Mouse (Mus musculus) 416B (cell line): ENCODE measurements around the gene Wbp1.

Experiments
- DNase-seq: peaks from one replicate; pipeline ENCODE4 v3.0.0; 2011; ENCODE audit warnings: low read depth

Gene Wbp1

GRCm38 (mm10) chr6:83140044-83140443 lies 18.7 kb upstream of the Wbp1 start:
- no peak for DNase-seq

- peak; percentile 70 for DNase-seq
Observed at GRCm38 (mm10) chr6:83138056-83138455, 16.7 kb upstream of the Wbp1 start.

- DNase-seq = peak; percentile 83
Observed at GRCm38 (mm10) chr6:83137576-83137950, 16.2 kb upstream of the Wbp1 start.

DNA sequence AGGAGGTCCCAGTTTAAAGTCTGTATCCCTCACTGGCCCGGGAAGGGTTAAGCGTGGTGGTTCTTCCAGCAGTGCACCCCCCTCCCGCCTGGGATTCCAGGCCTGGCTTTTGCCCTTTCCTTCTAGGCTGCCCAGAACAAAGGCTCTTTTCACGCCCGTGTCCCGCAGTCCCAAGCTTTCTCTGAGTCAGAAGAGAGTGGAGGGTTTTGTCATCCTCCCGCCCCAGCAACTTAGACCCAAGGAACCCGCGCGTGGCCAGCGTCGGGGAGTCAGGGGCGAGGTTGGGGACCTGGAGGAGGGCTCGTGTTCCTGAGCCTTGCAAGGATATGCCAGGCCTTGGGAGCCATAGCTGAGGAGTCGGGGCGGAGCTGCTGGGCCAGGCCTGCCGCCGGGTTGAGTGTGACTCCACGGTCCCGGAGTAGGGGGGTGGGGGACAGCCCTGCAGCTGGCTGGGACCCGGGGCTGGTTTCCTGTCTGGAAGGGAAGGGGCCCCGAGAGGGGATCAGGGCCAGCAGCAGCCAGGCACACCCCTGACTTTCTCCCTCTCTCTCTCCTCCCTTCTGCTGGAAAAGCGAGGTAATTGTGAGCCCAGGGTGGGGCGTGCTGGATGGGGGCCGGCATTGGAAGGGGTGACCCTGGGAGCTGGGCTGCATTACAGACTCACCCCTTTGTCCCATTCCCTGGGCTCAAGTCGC lies 15.7 kb upstream of the Wbp1 start:
- DNase-seq = peak; percentile 67

GRCm38 (mm10) chr6:83136291-83136880 lies 15.0 kb upstream of the Wbp1 start:
- DNase-seq = peak; percentile 88

- DNase-seq = no peak
Observed at GRCm38 (mm10) chr6:83135571-83136161, 14.3 kb upstream of the Wbp1 start.

DNA sequence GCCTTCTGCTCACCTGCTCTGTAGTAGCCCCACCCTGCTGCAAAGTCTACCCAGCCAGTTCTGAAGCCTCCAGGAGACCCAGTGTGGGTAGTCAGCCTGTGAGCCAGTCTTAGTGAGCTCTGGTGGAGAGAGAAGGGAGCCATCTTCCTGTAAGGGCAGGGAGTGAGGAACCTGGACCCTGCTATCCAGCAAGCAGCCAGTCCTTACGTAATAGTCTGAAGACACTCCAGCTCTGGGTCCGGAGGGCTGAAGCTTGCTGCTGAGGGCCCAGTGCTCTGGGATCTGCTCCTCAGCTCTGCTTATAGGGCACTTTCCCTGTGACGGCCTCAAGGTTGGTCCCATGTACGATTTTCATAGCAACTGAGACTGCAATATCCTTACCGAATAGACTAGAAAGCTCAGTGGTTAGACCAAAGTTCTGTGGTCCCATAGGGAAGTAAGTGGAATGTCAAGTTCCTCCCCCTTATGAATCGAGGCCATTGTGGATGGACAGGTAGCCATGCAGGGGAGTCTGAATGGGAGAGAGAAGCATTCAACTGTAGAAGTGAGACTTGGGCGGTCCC lies 13.7 kb upstream of the Wbp1 start, which contains the start of gene Rtkn:
Rtkn (plus strand) TSS at position 513 of the 563 bp plus-strand sequence.
- no peak for DNase-seq

GRCm38 (mm10) chr6:83134226-83134625 lies 12.9 kb upstream of the Wbp1 start:
- DNase-seq = no peak

DNA sequence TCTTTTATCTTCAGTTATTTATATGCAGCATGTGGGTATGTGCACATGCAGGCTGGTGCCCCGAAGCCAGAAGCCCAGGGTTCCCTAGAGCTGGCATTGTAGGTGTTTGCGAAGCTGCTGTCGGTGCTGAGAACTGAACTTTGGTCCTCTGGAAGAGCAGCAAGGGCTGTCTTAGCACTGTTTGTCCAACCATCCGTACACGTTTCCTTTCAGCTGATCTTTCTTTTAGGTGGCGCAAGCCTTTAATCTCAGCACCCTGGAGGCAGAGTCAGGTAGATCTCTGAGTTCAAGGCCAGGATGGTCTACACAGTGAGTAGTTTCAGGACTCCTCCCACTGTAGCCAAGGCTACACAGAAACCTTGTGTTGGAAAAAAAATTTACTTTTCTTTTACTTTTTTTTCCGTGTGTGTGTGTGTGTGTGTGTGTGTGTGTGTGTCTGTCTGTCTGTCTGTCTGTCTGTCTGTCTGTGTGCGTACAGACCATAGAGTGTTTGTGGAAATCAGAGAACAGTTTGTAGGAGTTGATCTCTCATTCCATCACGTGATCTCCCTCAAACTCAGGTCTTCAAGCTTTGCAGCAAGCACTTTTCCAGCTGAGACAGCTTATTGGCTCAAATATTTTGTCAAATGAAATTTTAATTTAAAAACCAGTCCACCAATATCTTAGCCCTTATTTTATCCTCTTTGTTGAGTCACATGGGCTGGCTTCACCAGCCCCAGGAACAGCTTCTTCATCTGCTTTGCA lies 11.0 kb upstream of the Wbp1 start:
- DNase-seq = peak; percentile 38

- DNase-seq = peak; percentile 90
Observed at GRCm38 (mm10) chr6:83131469-83132034, 10.2 kb upstream of the Wbp1 start.

DNA sequence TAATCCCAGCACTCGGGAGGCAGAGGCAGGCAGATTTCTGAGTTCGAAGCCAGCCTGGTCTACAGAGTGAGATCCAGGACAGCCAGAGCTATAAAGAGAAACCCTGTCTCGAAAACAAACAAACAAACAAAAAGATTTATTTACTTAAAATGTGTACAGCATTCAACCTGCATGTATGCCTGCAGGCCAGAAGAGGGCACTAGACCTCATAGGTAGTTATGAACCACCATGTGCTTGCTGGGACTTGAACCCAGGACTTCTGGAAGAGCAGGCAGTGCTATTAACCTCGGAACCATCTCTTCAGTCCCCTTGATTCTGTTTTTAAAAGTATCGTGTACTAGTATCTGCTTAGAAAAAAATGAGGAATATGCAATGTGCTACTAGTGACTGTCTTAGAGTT lies 6.1 kb upstream of the Wbp1 start:
- no peak for DNase-seq

- DNase-seq = no peak
Observed at GRCm38 (mm10) chr6:83125331-83125730, 4.0 kb upstream of the Wbp1 start, which contains the start of gene Ino80b. TSS of gene Ino80b (minus strand) at chr6:83125431.

DNA sequence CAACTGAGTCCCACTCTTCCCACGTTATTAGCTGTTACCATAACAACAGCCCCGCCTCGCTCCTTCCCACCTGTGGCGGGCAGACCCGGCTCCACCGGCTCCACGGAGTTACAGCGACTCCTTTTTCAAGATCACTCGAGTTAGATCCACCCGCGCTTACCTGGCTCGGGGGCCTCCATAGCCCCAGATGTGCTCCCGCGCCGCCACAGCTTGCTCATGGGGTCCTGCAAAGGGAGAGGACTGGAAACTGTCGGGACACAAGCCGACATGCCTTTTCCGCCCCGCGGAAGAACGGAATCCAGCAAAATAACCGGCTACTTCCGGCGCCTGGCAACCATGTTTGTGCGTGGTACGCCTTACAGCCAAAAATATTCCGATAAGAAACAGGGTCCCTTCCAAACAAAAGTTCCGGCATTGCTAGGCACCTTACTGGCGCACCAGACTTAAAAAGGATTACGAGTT lies 3.5 kb upstream of the Wbp1 start:
- DNase-seq = peak; percentile 99

DNA sequence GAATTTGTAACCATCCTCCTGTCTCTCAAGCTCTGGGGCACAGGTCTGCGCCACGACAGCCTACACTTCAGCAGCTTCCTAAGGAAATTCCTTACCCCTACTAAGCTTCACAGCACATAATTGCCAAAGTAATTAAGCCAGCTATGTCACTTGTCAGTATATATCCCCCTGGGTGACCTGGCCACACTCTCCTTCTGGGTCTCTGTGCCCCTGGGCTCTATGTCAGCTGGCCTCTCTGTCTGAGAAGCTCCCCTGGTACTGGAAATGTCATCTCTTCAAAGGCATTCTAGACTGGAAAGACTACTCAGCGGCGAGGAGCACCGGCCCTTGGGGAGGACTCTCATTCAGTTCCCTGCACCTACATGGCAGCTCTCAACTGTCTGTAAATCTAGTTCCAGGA lies 1.6 kb upstream of the Wbp1 start:
- DNase-seq = no peak

- no peak for DNase-seq
Observed at GRCm38 (mm10) chr6:83121863-83122710, 728 bp upstream of the Wbp1 start.

- DNase-seq = no peak
Observed at GRCm38 (mm10) chr6:83119734-83120051, 1.7 kb downstream of the Wbp1 start.

- DNase-seq = peak; percentile 90
Observed at GRCm38 (mm10) chr6:83118825-83119733, 2.3 kb downstream of the Wbp1 start.

DNA sequence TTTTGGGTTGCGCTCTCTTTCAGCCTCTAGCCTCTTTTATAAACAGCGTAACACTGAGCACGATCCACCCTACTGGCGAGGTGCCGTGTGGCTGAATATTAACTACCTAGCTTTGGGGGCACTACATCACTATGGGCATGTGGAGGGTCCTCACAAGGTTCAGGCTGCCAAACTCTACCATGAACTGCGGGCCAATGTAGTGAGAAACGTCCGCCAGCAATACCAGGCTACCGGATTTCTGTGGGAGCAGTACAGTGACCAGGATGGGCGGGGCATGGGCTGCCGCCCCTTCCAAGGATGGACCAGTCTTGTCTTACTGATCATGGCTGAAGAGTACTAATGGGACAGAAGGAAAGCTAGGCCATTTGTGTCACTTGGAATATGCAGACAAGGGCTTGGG lies 3.0 kb downstream of the Wbp1 start:
- DNase-seq = no peak

DNA sequence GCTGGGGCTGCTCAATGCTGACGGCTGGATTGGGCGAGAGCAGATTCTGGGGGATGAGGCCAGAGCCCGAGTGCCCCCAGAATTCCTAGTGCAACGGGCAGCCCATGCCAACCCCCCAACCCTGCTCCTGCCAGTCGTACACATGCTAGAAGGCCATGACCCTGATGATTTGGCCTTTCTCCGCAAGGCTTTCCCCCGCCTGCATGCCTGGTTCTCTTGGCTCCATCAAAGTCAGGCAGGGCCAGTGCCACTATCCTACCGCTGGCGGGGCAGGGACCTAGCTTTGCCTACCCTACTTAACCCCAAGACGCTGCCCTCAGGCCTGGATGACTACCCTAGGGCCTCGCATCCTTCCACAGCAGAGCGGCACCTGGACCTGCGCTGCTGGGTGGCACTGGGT lies 3.7 kb downstream of the Wbp1 start:
- no peak for DNase-seq

DNA sequence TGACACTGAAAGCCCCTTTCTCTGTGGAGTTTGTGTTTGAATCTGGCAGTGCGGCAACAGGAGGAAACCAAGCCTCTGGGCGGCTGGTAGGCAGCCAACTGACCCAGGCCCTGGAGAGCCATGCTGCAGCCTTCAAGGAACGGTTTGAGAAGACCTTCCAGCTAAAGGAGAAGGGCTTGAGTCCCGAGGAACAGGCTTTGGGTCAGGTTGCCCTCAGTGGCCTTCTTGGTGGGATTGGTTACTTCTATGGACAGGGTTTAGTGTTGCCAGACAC lies 4.3 kb downstream of the Wbp1 start:
- DNase-seq = no peak
